Mouse (Mus musculus) forebrain, embryonic 15.5 days (tissue): ENCODE data around the gene Hbp1. TPM values are rescaled to one million over a fixed set of nuclear protein-coding genes. Genes with fewer than 3 reads are reported as not detected.

Source experiments
- ATAC-seq: fragments of 200-750 bp; cut with Nextera tagmentation; replicated peaks from 2 replicates; pipeline ENCODE4 v1.8.0; 2017; ENCODE audit warnings: mild to moderate bottlenecking, moderate TSS enrichment, moderate library complexity
- H3K27ac ChIP-seq: fragments of 300-500 bp; sonication (generic); replicated peaks from 2 replicates; pipeline ENCODE4 v1.5.1; 2015; ENCODE audit warnings: mild to moderate bottlenecking, inconsistent platforms
- H3K27me3 ChIP-seq: fragments of 300-500 bp; sonication (generic); 2 replicates; pipeline ENCODE4 v1.6.1; 2015; ENCODE audit warnings: inconsistent platforms
- H3K36me3 ChIP-seq: fragments of 300-500 bp; sonication (generic); 2 replicates; pipeline ENCODE4 v1.6.1; 2015; ENCODE audit warnings: mild to moderate bottlenecking, inconsistent platforms
- H3K4me1 ChIP-seq: fragments of 300-500 bp; sonication (generic); 2 replicates; pipeline ENCODE4 v1.6.1; 2015; ENCODE audit warnings: inconsistent platforms
- H3K4me2 ChIP-seq: fragments of 300-500 bp; sonication (generic); replicated peaks from 2 replicates; pipeline ENCODE4 v1.6.1; 2015; ENCODE audit warnings: mild to moderate bottlenecking, inconsistent platforms
- H3K4me3 ChIP-seq: fragments of 300-500 bp; sonication (generic); 2 replicates; pipeline ENCODE4 v1.5.1; 2015; ENCODE audit warnings: mild to moderate bottlenecking, inconsistent platforms
- H3K9ac ChIP-seq: fragments of 300-500 bp; sonication (generic); replicated peaks from 2 replicates; pipeline ENCODE4 v1.6.1; 2015; ENCODE audit warnings: mild to moderate bottlenecking, inconsistent platforms
- H3K9me3 ChIP-seq: fragments of 300-500 bp; sonication (generic); 2 replicates; pipeline ENCODE4 v1.6.1; 2016; ENCODE audit warnings: inconsistent platforms
- WGBS: fragments of 180-500 bp; shearing (Covaris S2); methylation state at CpG from one replicate; pipeline ENCODE4 v1.1.7; 2015; ENCODE audit warnings: mixed read lengths; 5-methylcytosine and 5-hydroxymethylcytosine counted together
- polyA plus RNA-seq: library from polyadenylated mRNA; unstranded; fragments of >200 nt; fragmentation: Nextera tagmentation; extraction: Ambion mirVana; gene quantifications from 2 replicates; pipeline ENCODE4 v1.2.1, GENCODE M21; 2015

Hbp1 gene
- polyA plus RNA-seq, 1 experiment from 2014 or later = 85.6 TPM

- H3K4me1 ChIP-seq = no peaks in the 10 kb centered on the region
- WGBS = 92% methylated on average over 3 of the region's 3 CpGs
- ATAC-seq = no peak
Observed at GRCm38 (mm10) chr12:31924135-31924534, 26.2 kb downstream of the Hbp1 start.

GRCm38 (mm10) chr12:31920464-31921405 is 29.6 kb downstream of the Hbp1 start:
- no peaks in the 10 kb centered on the region for H3K27me3 ChIP-seq
- 82% methylated on average over 18 of the region's 18 CpGs for WGBS
- no peaks in the 10 kb centered on the region for H3K9me3 ChIP-seq
- H3K27ac ChIP-seq = no peak overlapping the region
- no peaks in the 10 kb centered on the region for H3K4me1 ChIP-seq
- ATAC-seq = no peak; the same call in 1 of the 2 replicates
- H3K4me2 ChIP-seq = no peak overlapping the region
- no peak overlapping the region for H3K4me3 ChIP-seq
- peaks cover 14% of the 10 kb centered on the region; the same call in 1 of the 2 replicates for H3K36me3 ChIP-seq
- H3K9ac ChIP-seq = no peak overlapping the region

More at GRCm38 (mm10) chr12:31924135-31924534, 26.2 kb downstream of the Hbp1 start:
- H3K4me3 ChIP-seq = no peak overlapping the region
- H3K9ac ChIP-seq = no peak overlapping the region
- H3K27ac ChIP-seq = no peak overlapping the region
- H3K36me3 ChIP-seq = peaks cover 41% of the 10 kb centered on the region
- H3K9me3 ChIP-seq = no peaks in the 10 kb centered on the region
- H3K27me3 ChIP-seq = no peaks in the 10 kb centered on the region
- H3K4me2 ChIP-seq = no peak overlapping the region

GRCm38 (mm10) chr12:31917245-31917644 is 33.1 kb downstream of the Hbp1 start:
- WGBS = 80% methylated on average over 5 of the region's 5 CpGs
- ATAC-seq = no peak
- Histone ChIP-seq H3K9ac (no peak overlapping the region), H3K36me3 (no peaks in the 10 kb centered on the region), H3K27me3 (no peaks in the 10 kb centered on the region), H3K27ac (no peak overlapping the region), H3K4me1 (no peaks in the 10 kb centered on the region), H3K9me3 (no peaks in the 10 kb centered on the region), H3K4me2 (no peak overlapping the region), H3K4me3 (no peak overlapping the region)

- H3K9me3 ChIP-seq = no peaks in the 10 kb centered on the region
- H3K4me1 ChIP-seq = no peaks in the 10 kb centered on the region
- H3K27me3 ChIP-seq = no peaks in the 10 kb centered on the region
- no peak overlapping the region for H3K4me2 ChIP-seq
- no peak overlapping the region for H3K9ac ChIP-seq
- ATAC-seq = no peak
- H3K4me3 ChIP-seq = no peak overlapping the region
- 94% methylated on average over 5 of the region's 5 CpGs for WGBS
- no peak overlapping the region for H3K27ac ChIP-seq
- no peaks in the 10 kb centered on the region for H3K36me3 ChIP-seq
Observed at GRCm38 (mm10) chr12:31916691-31917090, 33.6 kb downstream of the Hbp1 start.

- Histone ChIP-seq H3K27me3 (no peaks in the 10 kb centered on the region), H3K4me1 (no peaks in the 10 kb centered on the region), H3K36me3 (no peaks in the 10 kb centered on the region), H3K27ac (no peak overlapping the region), H3K4me3 (no peak overlapping the region), H3K9ac (no peak overlapping the region), H3K4me2 (no peak overlapping the region), H3K9me3 (no peaks in the 10 kb centered on the region)
- 58% methylated on average over 4 of the region's 4 CpGs for WGBS
- peak; percentile 57; the same call in 1 of the 2 replicates for ATAC-seq
Observed at GRCm38 (mm10) chr12:31913614-31914013, 36.7 kb downstream of the Hbp1 start.

- no peak for ATAC-seq
- H3K4me1 ChIP-seq = no peaks in the 10 kb centered on the region
- no peak overlapping the region for H3K27ac ChIP-seq
- WGBS = 88% methylated on average over 6 of the region's 6 CpGs
- no peaks in the 10 kb centered on the region for H3K36me3 ChIP-seq
- H3K4me3 ChIP-seq = no peak overlapping the region
- no peak overlapping the region for H3K9ac ChIP-seq
- H3K27me3 ChIP-seq = no peaks in the 10 kb centered on the region
- no peaks in the 10 kb centered on the region for H3K9me3 ChIP-seq
- H3K4me2 ChIP-seq = no peak overlapping the region
Observed at GRCm38 (mm10) chr12:31912966-31913551, 37.3 kb downstream of the Hbp1 start.

- ATAC-seq = no peak
Observed at GRCm38 (mm10) chr12:31907436-31907835, 42.9 kb downstream of the Hbp1 start.

GRCm38 (mm10) chr12:31905696-31906551 is 44.4 kb downstream of the Hbp1 start:
- peak overlapping the region; percentile 86 for H3K27ac ChIP-seq
- peak; percentile 98 for ATAC-seq
- WGBS = 24% methylated on average over 6 of the region's 6 CpGs
- no peak overlapping the region for H3K4me2 ChIP-seq
- H3K27me3 ChIP-seq = no peaks in the 10 kb centered on the region
- H3K9me3 ChIP-seq = no peaks in the 10 kb centered on the region
- peaks cover 19% of the 10 kb centered on the region for H3K4me1 ChIP-seq
- H3K9ac ChIP-seq = 0 out of 2 replicates have a peak overlapping the region, but pooled peaks have one; percentile 12
- no peaks in the 10 kb centered on the region for H3K36me3 ChIP-seq
- no peak overlapping the region for H3K4me3 ChIP-seq

More at GRCm38 (mm10) chr12:31907436-31907835, 42.9 kb downstream of the Hbp1 start:
- peaks cover 19% of the 10 kb centered on the region for H3K4me1 ChIP-seq
- no peaks in the 10 kb centered on the region for H3K9me3 ChIP-seq
- H3K4me2 ChIP-seq = no peak overlapping the region
- no peak overlapping the region for H3K27ac ChIP-seq
- WGBS = 93% methylated on average over 2 of the region's 2 CpGs
- H3K27me3 ChIP-seq = no peaks in the 10 kb centered on the region
- H3K9ac ChIP-seq = no peak overlapping the region
- H3K36me3 ChIP-seq = no peaks in the 10 kb centered on the region
- H3K4me3 ChIP-seq = no peak overlapping the region

GRCm38 (mm10) chr12:31900391-31900914 is 49.9 kb downstream of the Hbp1 start:
- no peaks in the 10 kb centered on the region for H3K9me3 ChIP-seq
- no peaks in the 10 kb centered on the region for H3K36me3 ChIP-seq
- no peak for ATAC-seq
- peaks cover 30% of the 10 kb centered on the region for H3K4me1 ChIP-seq
- H3K27ac ChIP-seq = no peak overlapping the region
- H3K4me2 ChIP-seq = no peak overlapping the region
- no peak overlapping the region for H3K9ac ChIP-seq
- no peaks in the 10 kb centered on the region for H3K27me3 ChIP-seq
- WGBS = 82% methylated on average over 4 of the region's 4 CpGs
- no peak overlapping the region for H3K4me3 ChIP-seq

- H3K4me1 ChIP-seq = peaks cover 30% of the 10 kb centered on the region
- no peak overlapping the region for H3K9ac ChIP-seq
- no peak overlapping the region for H3K4me3 ChIP-seq
- no peak overlapping the region for H3K4me2 ChIP-seq
- WGBS = 53% methylated on average over 7 of the region's 7 CpGs
- no peaks in the 10 kb centered on the region for H3K36me3 ChIP-seq
- no peak overlapping the region for H3K27ac ChIP-seq
- no peak for ATAC-seq
- no peaks in the 10 kb centered on the region for H3K27me3 ChIP-seq
- no peaks in the 10 kb centered on the region for H3K9me3 ChIP-seq
Observed at GRCm38 (mm10) chr12:31897456-31897855, 52.9 kb downstream of the Hbp1 start.

GRCm38 (mm10) chr12:31896986-31897385 is 53.3 kb downstream of the Hbp1 start:
- Histone ChIP-seq H3K27me3 (no peaks in the 10 kb centered on the region), H3K4me1 (peaks cover 30% of the 10 kb centered on the region), H3K27ac (0 out of 2 replicates have a peak overlapping the region, but pooled peaks have one; percentile 5), H3K4me2 (no peak overlapping the region), H3K4me3 (no peak overlapping the region), H3K9me3 (no peaks in the 10 kb centered on the region), H3K9ac (no peak overlapping the region), H3K36me3 (no peaks in the 10 kb centered on the region)
- peak; percentile 44; the same call in 1 of the 2 replicates for ATAC-seq
- 15% methylated on average over 8 of the region's 8 CpGs for WGBS
